Mouse (Mus musculus) cerebellum, adult 2 months (tissue): Measurements from ENCODE around the gene Wnt6. TPM values are rescaled to one million over a fixed set of nuclear protein-coding genes. Genes with fewer than 3 reads are reported as not detected.

Source experiments
- DNase-seq, 2 experiments: peaks; one replicate each; pipeline ENCODE4 v3.0.0; 2021
- H3K27ac ChIP-seq: fragments of 200-500 bp; 2 replicates; pipeline ENCODE4 v1.5.1; 2012; ENCODE audit warnings: low read length, control low read depth, inconsistent platforms; ENCODE audit not compliant: insufficient read depth
- H3K27me3 ChIP-seq: fragments of 200-500 bp; 2 replicates; pipeline ENCODE4 v1.6.1; 2012; ENCODE audit warnings: inconsistent platforms, mild to moderate bottlenecking, low read length, moderate library complexity; ENCODE audit not compliant: control insufficient read depth, insufficient read depth
- H3K4me1 ChIP-seq: fragments of 200-500 bp; 2 replicates; pipeline ENCODE4 v1.6.1; 2011; ENCODE audit warnings: low read length; ENCODE audit not compliant: control insufficient read depth, insufficient read depth
- H3K4me3 ChIP-seq: fragments of 200-500 bp; replicated peaks from 2 replicates; pipeline ENCODE3; 2011; ENCODE audit warnings: mild to moderate bottlenecking, low read depth, low read length, control low read depth; ENCODE audit not compliant: insufficient read depth
- CTCF ChIP-seq: fragments of 200-500 bp; IDR thresholded peaks from 2 replicates; pipeline ENCODE4 v1.5.1; 2011; ENCODE audit warnings: low read depth, mild to moderate bottlenecking, control low read depth, low read length, moderate library complexity, borderline replicate concordance; ENCODE audit not compliant: insufficient read depth
- POLR2A ChIP-seq: fragments of 200-500 bp; IDR thresholded peaks from 2 replicates; pipeline ENCODE4 v1.6.1; 2011; ENCODE audit warnings: low read length, control low read depth, borderline replicate concordance; ENCODE audit not compliant: insufficient read depth
- WGBS: fragments of 180-500 bp; shearing (Covaris S2); methylation state at CpG from one replicate; pipeline ENCODE4 v1.1.7; 2018; 5-methylcytosine and 5-hydroxymethylcytosine counted together
- polyA plus RNA-seq: library from polyadenylated mRNA; depleted of rRNA; stranded (reverse); fragments of >200 nt; gene quantifications from 2 replicates; pipeline ENCODE4 v1.2.3, GENCODE M21; 2012

The Wnt6 gene
- polyA plus RNA-seq, 1 experiment, result 3.6 TPM

- 45% methylated on average over 6 of the region's 6 CpGs for WGBS
- TF ChIP-seq POLR2A (no peak), CTCF (no peak)
- Histone ChIP-seq H3K4me1 (peaks cover 3% of the 10 kb centered on the region), H3K4me3 (no peak overlapping the region), H3K27ac (no peak overlapping the region), H3K27me3 (peaks cover 1% of the 10 kb centered on the region; the same call in 1 of the 2 replicates)
- no peak for DNase-seq
These were observed 17.0 kb downstream of the Wnt6 start for GRCm38 (mm10) chr1:74788603-74789176.

- no peak for TF ChIP-seq CTCF
- no peak for TF ChIP-seq POLR2A
- H3K4me1 ChIP-seq, result peaks cover 6% of the 10 kb centered on the region
- no peaks in the 10 kb centered on the region; the same call in 1 of the 2 replicates for H3K27me3 ChIP-seq
- no peak for DNase-seq
- H3K27ac ChIP-seq, result no peak overlapping the region
- WGBS, result 31% methylated on average over 3 of the region's 3 CpGs
- H3K4me3 ChIP-seq, result no peak overlapping the region
These were observed 18.4 kb downstream of the Wnt6 start for GRCm38 (mm10) chr1:74790095-74790494.

- peaks cover 6% of the 10 kb centered on the region for H3K4me1 ChIP-seq
- TF ChIP-seq CTCF (no peak), POLR2A (no peak)
- H3K4me3 ChIP-seq, result no peak within 1 kb of the TSS
- DNase-seq, result no peak
- no peak within 1 kb of the TSS for H3K27ac ChIP-seq
- 3% methylated on average over 11 of the region's 11 CpGs for WGBS
- no peaks in the 10 kb centered on the region; the same call in 1 of the 2 replicates for H3K27me3 ChIP-seq
These were observed 19.6 kb downstream of the Wnt6 start, which contains the start of gene Wnt10a for GRCm38 (mm10) chr1:74791249-74791648. TSS of gene Wnt10a (plus strand) at chr1:74791516.

GRCm38 (mm10) chr1:74792831-74793660 is 21.4 kb downstream of the Wnt6 start:
- no peak for DNase-seq
- H3K4me1 ChIP-seq, result peaks cover 6% of the 10 kb centered on the region
- TF ChIP-seq CTCF (no peak), POLR2A (no peak)
- H3K4me3 ChIP-seq, result no peak overlapping the region
- H3K27me3 ChIP-seq, result no peaks in the 10 kb centered on the region; the same call in 1 of the 2 replicates
- WGBS, result 43% methylated on average over 19 of the region's 19 CpGs
- H3K27ac ChIP-seq, result no peak overlapping the region

- H3K4me1 ChIP-seq, result peaks cover 6% of the 10 kb centered on the region
- DNase-seq, result peak in 1 of 2 experiments; percentile 44
- WGBS, result 2% methylated on average over 38 of the region's 38 CpGs
- no peak overlapping the region for H3K27ac ChIP-seq
- H3K27me3 ChIP-seq, result no peaks in the 10 kb centered on the region; the same call in 1 of the 2 replicates
- H3K4me3 ChIP-seq, result peak overlapping the region; percentile 50
- TF ChIP-seq POLR2A (no peak), CTCF (no peak)
These were observed 22.9 kb downstream of the Wnt6 start for GRCm38 (mm10) chr1:74794487-74795144.

GRCm38 (mm10) chr1:74795145-74795529 is 23.4 kb downstream of the Wnt6 start:
- H3K4me1 ChIP-seq, result peaks cover 6% of the 10 kb centered on the region
- H3K27me3 ChIP-seq, result no peaks in the 10 kb centered on the region; the same call in 1 of the 2 replicates
- peak overlapping the region; percentile 50 for H3K4me3 ChIP-seq
- 15% methylated on average over 11 of the region's 11 CpGs for WGBS
- peak in 1 of 2 experiments; percentile 24 for DNase-seq
- no peak overlapping the region for H3K27ac ChIP-seq
- no peak for TF ChIP-seq CTCF

GRCm38 (mm10) chr1:74797459-74797858 is 25.8 kb downstream of the Wnt6 start:
- no peak for DNase-seq
- Histone ChIP-seq H3K4me3 (no peak overlapping the region), H3K27ac (no peak overlapping the region), H3K27me3 (peaks cover 1% of the 10 kb centered on the region; the same call in 1 of the 2 replicates), H3K4me1 (peaks cover 6% of the 10 kb centered on the region)
- WGBS, result 52% methylated on average over 5 of the region's 5 CpGs
- TF ChIP-seq POLR2A (no peak), CTCF (no peak)
